Mouse (Mus musculus): ENCODE measurements around the gene Rilpl1.

GRCm38 (mm10) chr5:124467766-124468165 lies 63.4 kb downstream of the Rilpl1 start:
- no peak for TF ChIP-seq POLR2A (IDR thresholded peaks at IDR 0.05; ENCODE audit: control insufficient read depth, extremely low read depth, insufficient read depth, low read length, poor library complexity)
- TF ChIP-seq CTCF (IDR thresholded peaks at IDR 0.05; ENCODE audit: borderline replicate concordance, control insufficient read depth, extremely low read depth, insufficient read depth, low read length, poor library complexity): no peak

Measured in thymus, adult 2 months (tissue).